Mouse (Mus musculus): ENCODE data around the gene Timeless. TPM values are rescaled to one million over a fixed set of nuclear protein-coding genes. Genes with fewer than 3 reads are reported as not detected.
"Not testable (repeated sequence)": the region's sequence is repeated elsewhere in the genome, so short reads cannot be mapped to it uniquely, and the experiment has no call there.

Gene Timeless
- polyA plus RNA-seq, 1 experiment from 2014 or later = 32.0 TPM

GRCm38 (mm10) chr10:128201856-128202255, 30.0 kb upstream of the Timeless start:
- Histone ChIP-seq H3K4me1 (no peaks in the 10 kb centered on the region), H3K9me3 (no peaks in the 10 kb centered on the region), H3K36me3 (no peaks in the 10 kb centered on the region), H3K4me3 (no peak overlapping the region), H3K4me2 (replicated peaks) (no peak overlapping the region), H3K27ac (replicated peaks) (no peak overlapping the region), H3K9ac (replicated peaks) (no peak overlapping the region), H3K27me3 (no peaks in the 10 kb centered on the region)
- 82% methylated on average over 6 of the region's 6 CpGs for WGBS
- no peak for ATAC-seq (replicated peaks)

GRCm38 (mm10) chr10:128204941-128205340, 26.9 kb upstream of the Timeless start:
- 90% methylated on average over 15 of the region's 15 CpGs for WGBS
- H3K4me3 ChIP-seq = no peak overlapping the region
- H3K9ac ChIP-seq (replicated peaks) = no peak overlapping the region
- H3K27ac ChIP-seq (replicated peaks) = no peak overlapping the region
- no peaks in the 10 kb centered on the region for H3K36me3 ChIP-seq
- H3K4me1 ChIP-seq = peaks cover 1% of the 10 kb centered on the region
- H3K4me2 ChIP-seq (replicated peaks) = no peak overlapping the region
- no peaks in the 10 kb centered on the region for H3K9me3 ChIP-seq
- ATAC-seq (replicated peaks) = no peak
- no peaks in the 10 kb centered on the region for H3K27me3 ChIP-seq

GRCm38 (mm10) chr10:128208326-128208725, 23.5 kb upstream of the Timeless start:
- Histone ChIP-seq H3K9ac (replicated peaks) (no peak overlapping the region), H3K27me3 (no peaks in the 10 kb centered on the region), H3K27ac (replicated peaks) (no peak overlapping the region), H3K36me3 (no peaks in the 10 kb centered on the region), H3K4me2 (replicated peaks) (no peak overlapping the region), H3K4me1 (peaks cover 18% of the 10 kb centered on the region), H3K4me3 (no peak overlapping the region), H3K9me3 (no peaks in the 10 kb centered on the region)
- ATAC-seq (replicated peaks) = no peak
- WGBS = 92% methylated on average over 10 of the region's 10 CpGs

- H3K27me3 ChIP-seq = peaks cover 3% of the 10 kb centered on the region; the same call in 1 of the 2 replicates
- no peaks in the 10 kb centered on the region for H3K36me3 ChIP-seq
- no peak overlapping the region for H3K9ac ChIP-seq (replicated peaks)
- H3K4me3 ChIP-seq = no peak overlapping the region
- WGBS = 93% methylated on average over 11 of the region's 11 CpGs
- H3K9me3 ChIP-seq = no peaks in the 10 kb centered on the region
- no peak for ATAC-seq (replicated peaks)
- no peak overlapping the region for H3K27ac ChIP-seq (replicated peaks)
- peaks cover 18% of the 10 kb centered on the region for H3K4me1 ChIP-seq
- no peak overlapping the region for H3K4me2 ChIP-seq (replicated peaks)
These were observed 22.4 kb upstream of the Timeless start for GRCm38 (mm10) chr10:128209311-128210009.

- peaks cover 18% of the 10 kb centered on the region for H3K4me1 ChIP-seq
- H3K36me3 ChIP-seq = no peaks in the 10 kb centered on the region
- H3K9me3 ChIP-seq = no peaks in the 10 kb centered on the region
- no peak overlapping the region for H3K4me2 ChIP-seq (replicated peaks)
- no peak overlapping the region for H3K27ac ChIP-seq (replicated peaks)
- 92% methylated on average over 2 of the region's 2 CpGs for WGBS
- no peak overlapping the region for H3K9ac ChIP-seq (replicated peaks)
- peaks cover 3% of the 10 kb centered on the region; the same call in 1 of the 2 replicates for H3K27me3 ChIP-seq
- no peak for ATAC-seq (replicated peaks)
- H3K4me3 ChIP-seq = no peak overlapping the region
These were observed 21.7 kb upstream of the Timeless start for GRCm38 (mm10) chr10:128210131-128210530.

- peak; percentile 30; the same call in 1 of the 2 replicates for ATAC-seq (replicated peaks)
These were observed 20.9 kb upstream of the Timeless start for GRCm38 (mm10) chr10:128210954-128211353.

GRCm38 (mm10) chr10:128211390-128212108, 20.3 kb upstream of the Timeless start, which contains the start of gene Spryd4:
Gene Spryd4, minus strand, starts transcription at chr10:128211807.
- Histone ChIP-seq H3K27ac (replicated peaks) (peak within 1 kb of the TSS; percentile 65; the same call in 1 of the 2 replicates), H3K27me3 (peaks cover 3% of the 10 kb centered on the region; the same call in 1 of the 2 replicates)
- under 1% methylated on average over 30 of the region's 30 CpGs for WGBS

More at GRCm38 (mm10) chr10:128210954-128211353, 20.9 kb upstream of the Timeless start:
- Histone ChIP-seq H3K4me2 (replicated peaks) (peak overlapping the region; percentile 76), H3K9ac (replicated peaks) (peak overlapping the region; percentile 55), H3K36me3 (no peaks in the 10 kb centered on the region), H3K9me3 (no peaks in the 10 kb centered on the region), H3K4me3 (peak overlapping the region; percentile 59), H3K4me1 (peaks cover 18% of the 10 kb centered on the region), H3K27ac (replicated peaks) (peak overlapping the region; percentile 65; the same call in 1 of the 2 replicates), H3K27me3 (peaks cover 3% of the 10 kb centered on the region; the same call in 1 of the 2 replicates)
- WGBS = 25% methylated on average over 14 of the region's 14 CpGs

GRCm38 (mm10) chr10:128212148-128212547, 19.7 kb upstream of the Timeless start:
- Histone ChIP-seq H3K4me1 (peaks cover 18% of the 10 kb centered on the region), H3K9me3 (no peaks in the 10 kb centered on the region), H3K4me2 (replicated peaks) (peak overlapping the region; percentile 76), H3K36me3 (no peaks in the 10 kb centered on the region), H3K27me3 (peaks cover 3% of the 10 kb centered on the region; the same call in 1 of the 2 replicates), H3K4me3 (peak overlapping the region; percentile 59), H3K9ac (replicated peaks) (peak overlapping the region; percentile 55), H3K27ac (replicated peaks) (0 out of 2 replicates have a peak overlapping the region, but pooled peaks have one; percentile 65)
- WGBS = 55% methylated on average over 6 of the region's 6 CpGs
- ATAC-seq (replicated peaks) = peak; percentile 16

More at GRCm38 (mm10) chr10:128211390-128212108, 20.3 kb upstream of the Timeless start, which contains the start of gene Spryd4:
- peak; percentile 98 for ATAC-seq (replicated peaks)
- Histone ChIP-seq H3K9ac (replicated peaks) (peak within 1 kb of the TSS; percentile 55), H3K4me2 (replicated peaks) (peak within 1 kb of the TSS; percentile 76), H3K4me3 (peak within 1 kb of the TSS; percentile 59), H3K36me3 (no peaks in the 10 kb centered on the region), H3K4me1 (peaks cover 18% of the 10 kb centered on the region), H3K9me3 (no peaks in the 10 kb centered on the region)

GRCm38 (mm10) chr10:128212871-128213323, 19.0 kb upstream of the Timeless start:
- Histone ChIP-seq H3K27ac (replicated peaks) (no peak overlapping the region), H3K4me3 (peak overlapping the region; percentile 13), H3K9ac (replicated peaks) (no peak overlapping the region), H3K4me1 (peaks cover 18% of the 10 kb centered on the region), H3K36me3 (no peaks in the 10 kb centered on the region), H3K9me3 (no peaks in the 10 kb centered on the region), H3K4me2 (replicated peaks) (peak overlapping the region; percentile 38), H3K27me3 (peaks cover 3% of the 10 kb centered on the region; the same call in 1 of the 2 replicates)
- WGBS = 2% methylated on average over 18 of the region's 18 CpGs
- ATAC-seq (replicated peaks) = no peak

GRCm38 (mm10) chr10:128214112-128214511, 17.8 kb upstream of the Timeless start:
- H3K4me3 ChIP-seq; H3K27ac ChIP-seq (replicated peaks); H3K27me3 ChIP-seq; H3K36me3 ChIP-seq; H3K4me2 ChIP-seq (replicated peaks); H3K9me3 ChIP-seq; H3K9ac ChIP-seq (replicated peaks); ATAC-seq (replicated peaks): not testable (repeated sequence)
- peaks cover 18% of the 10 kb centered on the region for H3K4me1 ChIP-seq
- 93% methylated on average over 4 of the region's 4 CpGs for WGBS

GRCm38 (mm10) chr10:128214981-128215380, 16.9 kb upstream of the Timeless start:
- H3K36me3 ChIP-seq = no peaks in the 10 kb centered on the region
- WGBS = 87% methylated on average over 5 of the region's 5 CpGs
- H3K9ac ChIP-seq (replicated peaks) = no peak overlapping the region
- H3K4me2 ChIP-seq (replicated peaks) = no peak overlapping the region
- H3K4me3 ChIP-seq = no peak overlapping the region
- H3K27ac ChIP-seq (replicated peaks) = no peak overlapping the region
- peaks cover 3% of the 10 kb centered on the region; the same call in 1 of the 2 replicates for H3K27me3 ChIP-seq
- H3K9me3 ChIP-seq = no peaks in the 10 kb centered on the region
- peaks cover 16% of the 10 kb centered on the region for H3K4me1 ChIP-seq
- no peak for ATAC-seq (replicated peaks)

All from forebrain, embryonic 15.5 days (tissue).